Mouse (Mus musculus): ENCODE measurements around the gene Muc5b. TPM values are rescaled to one million over a fixed set of nuclear protein-coding genes. Genes with fewer than 3 reads are reported as not detected.

The Muc5b gene
- polyA plus RNA-seq, 1 experiment from 2014 or later = not detected

- H3K4me3 ChIP-seq (ENCODE audit: low read depth, low read length) = no peak within 1 kb of the TSS
- no peak within 1 kb of the TSS for H3K9ac ChIP-seq (ENCODE audit: low read length)
- H3K9me3 ChIP-seq (ENCODE audit: control insufficient read depth, low read length) = no peaks in the 10 kb centered on the region
- no peaks in the 10 kb centered on the region; the same call in 1 of the 2 replicates for H3K27me3 ChIP-seq (ENCODE audit: control insufficient read depth, insufficient read depth, low read length)
- WGBS = 89% methylated on average over 2 of the region's 2 CpGs
- DNase-seq (ENCODE audit: low spot score) (peak; percentile 5), ATAC-seq (replicated peaks; ENCODE audit: low FRiP score) (no peak)
- H3K27ac ChIP-seq (ENCODE audit: low read depth, low read length) = no peak within 1 kb of the TSS
- H3K4me2 ChIP-seq (ENCODE audit: low read depth, low read length, severe bottlenecking) = no peak within 1 kb of the TSS
- H3K4me1 ChIP-seq (replicated peaks; ENCODE audit: control insufficient read depth, insufficient read depth, low read length) = no peaks in the 10 kb centered on the region
- H3K36me3 ChIP-seq (ENCODE audit: control insufficient read depth, insufficient read depth, low read length) = no peaks in the 10 kb centered on the region
Observed at GRCm38 (mm10) chr7:141918407-141918806, 79.5 kb downstream of the Muc5b start, which contains the start of gene Tollip. Tollip (minus strand) TSS chr7:141918507.

Other genes with a start within 250 kb of the Muc5b start
- 0.19 and 0.23 TPM in 2 replicates for gene Muc6, start 183.8 kb upstream of the Muc5b start, polyA plus RNA-seq (2014; fragmentation: Nextera tagmentation; extraction: Ambion mirVana)
- gene Muc2, start 148.7 kb upstream of the Muc5b start, polyA plus RNA-seq (2014; fragmentation: Nextera tagmentation; extraction: Ambion mirVana) = 0.15 and 0.67 TPM in 2 replicates
- not detected in 2 replicates for gene Muc5ac, start 50.1 kb upstream of the Muc5b start, polyA plus RNA-seq (2014; fragmentation: Nextera tagmentation; extraction: Ambion mirVana)
- 59.8 and 70.7 TPM in 2 replicates for gene Tollip, start 79.4 kb downstream of the Muc5b start, polyA plus RNA-seq (2014; fragmentation: Nextera tagmentation; extraction: Ambion mirVana)
- 13.8 and 15.5 TPM in 2 replicates for gene Brsk2, start 110.7 kb downstream of the Muc5b start, polyA plus RNA-seq (2014; fragmentation: Nextera tagmentation; extraction: Ambion mirVana)
- gene Mob2, start 222.0 kb downstream of the Muc5b start, polyA plus RNA-seq (2014; fragmentation: Nextera tagmentation; extraction: Ambion mirVana) = 52.9 and 55.9 TPM in 2 replicates